Mouse (Mus musculus) cerebellum, postnatal 25 days (tissue): ENCODE measurements around the gene Fdx1l.

ENCODE experiments used
- DNase-seq, 2 experiments: peaks; one replicate each; pipeline ENCODE4 v3.0.0; 2021; ENCODE audit warnings: mixed read lengths in 2 of 2

Gene Fdx1l

GRCm38 (mm10) chr9:21027774-21028290, 45.6 kb downstream of the Fdx1l start:
- no peak for DNase-seq

DNA sequence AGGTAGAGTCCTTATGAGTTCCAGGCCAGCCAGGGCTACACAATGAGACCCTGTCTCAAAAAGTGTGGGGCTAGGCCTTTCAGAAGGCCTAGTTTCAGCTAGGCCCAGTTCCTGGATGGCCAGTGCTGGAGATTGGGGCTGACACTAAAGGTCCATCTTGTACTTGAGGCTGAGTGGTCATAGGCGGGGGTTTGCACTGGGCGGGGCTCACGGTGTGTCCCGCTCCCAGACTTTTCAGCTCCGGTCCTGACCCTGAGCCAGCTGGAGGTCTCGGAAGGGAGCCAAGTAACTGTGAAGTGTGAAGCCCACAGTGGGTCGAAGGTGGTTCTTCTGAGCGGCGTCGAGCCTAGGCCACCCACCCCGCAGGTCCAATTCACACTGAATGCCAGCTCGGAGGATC, 46.6 kb downstream of the Fdx1l start:
- no peak for DNase-seq

- DNase-seq: no peak
Measured at GRCm38 (mm10) chr9:21025258-21025810, 48.1 kb downstream of the Fdx1l start.

DNA sequence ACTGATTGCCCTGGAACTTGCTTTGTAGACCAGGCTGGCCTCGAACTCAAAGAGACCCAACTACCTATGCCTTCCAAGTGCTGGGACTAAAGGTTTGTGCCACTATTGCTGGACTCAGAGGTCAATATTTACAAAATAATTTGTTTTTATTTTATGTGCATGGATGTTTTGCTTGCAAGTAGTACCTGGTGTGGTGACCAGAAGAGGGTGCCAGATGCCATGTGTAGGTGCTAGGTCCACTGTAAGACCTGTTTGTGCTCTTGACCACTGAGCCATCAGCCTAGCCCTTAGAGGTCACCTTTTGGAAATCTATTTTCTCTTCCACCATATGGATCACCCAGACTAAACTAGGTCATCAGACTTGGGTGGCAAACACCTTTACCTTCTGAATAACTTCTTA, 50.7 kb downstream of the Fdx1l start:
- DNase-seq: no peak

DNA sequence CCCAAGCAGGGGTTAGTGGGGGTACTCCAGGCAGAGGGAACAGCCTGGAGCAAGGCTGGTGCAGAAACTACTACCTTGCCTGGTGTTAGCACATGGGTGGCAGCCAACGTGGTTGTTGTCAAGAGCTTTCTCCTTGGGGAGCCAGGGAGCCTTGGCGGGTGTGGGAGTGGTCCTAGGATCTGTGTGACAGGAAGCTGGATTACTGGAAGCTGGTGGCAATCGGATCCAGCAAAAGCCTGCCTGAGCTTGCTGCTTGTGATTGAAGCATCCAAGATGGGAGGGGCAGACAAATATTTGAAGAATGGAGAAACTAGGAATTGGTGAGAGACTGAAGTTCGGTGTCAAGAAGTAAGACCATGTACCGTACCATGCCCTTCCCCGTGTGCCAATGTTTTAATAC, 51.1 kb downstream of the Fdx1l start:
- no peak for DNase-seq

DNA sequence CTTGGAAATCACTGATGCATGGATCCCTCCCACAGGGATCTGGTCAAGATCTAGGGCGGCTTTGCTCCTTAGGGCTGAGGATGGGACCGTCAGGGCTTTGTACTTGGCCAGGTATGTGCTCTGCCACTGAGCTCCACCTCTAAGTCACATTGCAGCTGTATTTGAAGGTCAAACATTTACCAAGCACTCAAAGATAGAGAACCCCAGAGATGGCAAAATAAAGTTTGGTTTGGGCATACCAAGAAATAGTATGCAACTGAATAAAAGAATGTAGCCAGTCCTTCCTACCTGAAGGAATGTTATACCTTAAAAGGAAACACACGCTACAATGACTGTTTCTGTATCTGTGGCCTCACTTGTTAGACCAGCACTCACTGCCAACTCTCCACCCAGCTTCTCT, 52.1 kb downstream of the Fdx1l start:
- DNase-seq: no peak

- DNase-seq: no peak
Measured at GRCm38 (mm10) chr9:21018600-21018999, 54.8 kb downstream of the Fdx1l start.
